Mouse (Mus musculus) liver, embryonic 11.5 days (tissue): ENCODE measurements at regions not wholly inside any gene's neighbourhood (a gene's known extent, or its start where the extent isn't known, plus 50 kb on each side); places are given as distances from the start of the nearest gene placed in this dataset.

Experiments
- ATAC-seq: fragments of 200-750 bp; cut with Nextera tagmentation; replicated peaks from 2 replicates; pipeline ENCODE4 v1.8.0; 2017; ENCODE audit warnings: moderate number of reproducible peaks, mild to moderate bottlenecking, moderate TSS enrichment, moderate library complexity; ENCODE audit not compliant: low FRiP score
- DNase-seq: peaks from one replicate; pipeline ENCODE4 v3.0.0-alpha.2; 2017; ENCODE audit warnings: low spot score
- H3K27ac ChIP-seq: fragments of 300-500 bp; sonication (generic); 2 replicates; pipeline ENCODE4 v1.5.1; 2014; ENCODE audit warnings: mild to moderate bottlenecking, low read depth, low read length, control low read depth
- H3K27me3 ChIP-seq: fragments of 300-500 bp; sonication (generic); replicated peaks from 2 replicates; pipeline ENCODE4 v1.6.1; 2014; ENCODE audit warnings: low read length, mixed read lengths; ENCODE audit not compliant: control insufficient read depth, insufficient read depth
- H3K36me3 ChIP-seq: fragments of 300-500 bp; sonication (generic); 2 replicates; pipeline ENCODE4 v1.6.1; 2014; ENCODE audit warnings: mild to moderate bottlenecking, low read length, moderate library complexity, mixed read lengths; ENCODE audit not compliant: control insufficient read depth, insufficient read depth
- H3K4me1 ChIP-seq: fragments of 300-500 bp; sonication (generic); replicated peaks from 2 replicates; pipeline ENCODE4 v1.6.1; 2014; ENCODE audit warnings: low read length, mixed read lengths; ENCODE audit not compliant: control insufficient read depth, insufficient read depth
- H3K4me2 ChIP-seq: fragments of 300-500 bp; sonication (generic); 2 replicates; pipeline ENCODE4 v1.6.1; 2014; ENCODE audit warnings: mild to moderate bottlenecking, control low read depth, moderate library complexity
- H3K4me3 ChIP-seq: fragments of 300-500 bp; sonication (generic); 2 replicates; pipeline ENCODE4 v1.5.1; 2014; ENCODE audit warnings: low read depth, low read length, control low read depth
- H3K9ac ChIP-seq: fragments of 300-500 bp; sonication (generic); 2 replicates; pipeline ENCODE4 v1.6.1; 2014; ENCODE audit warnings: low read depth, low read length, control low read depth
- H3K9me3 ChIP-seq: fragments of 300-500 bp; sonication (generic); 2 replicates; pipeline ENCODE4 v1.6.1; 2016; ENCODE audit warnings: low read length, inconsistent platforms, mixed read lengths; ENCODE audit not compliant: control insufficient read depth
- WGBS: fragments of 180-500 bp; shearing (Covaris S2); extraction: QIAGEN DNeasy Blood & Tissue Kit; methylation state at CpG from one replicate; pipeline ENCODE4 v1.1.7; 2014; 5-methylcytosine and 5-hydroxymethylcytosine counted together

- Histone ChIP-seq H3K36me3 (no peaks in the 10 kb centered on the region), H3K4me3 (no peak overlapping the region), H3K4me2 (no peak overlapping the region), H3K27ac (no peak overlapping the region), H3K27me3 (no peaks in the 10 kb centered on the region), H3K4me1 (no peaks in the 10 kb centered on the region), H3K9ac (no peak overlapping the region), H3K9me3 (no peaks in the 10 kb centered on the region)
- DNase-seq: no peak
- 89% methylated on average over 6 of the region's 6 CpGs for WGBS
- no peak for ATAC-seq
Observed at GRCm38 (mm10) chr13:97847561-97847960, 87.1 kb upstream of the Gm10260 start.

GRCm38 (mm10) chr13:97845148-97845547, 84.7 kb upstream of the Gm10260 start:
- WGBS: 86% methylated on average over 5 of the region's 5 CpGs
- H3K4me2 ChIP-seq: no peak overlapping the region

GRCm38 (mm10) chr13:97842801-97843200, 82.4 kb upstream of the Gm10260 start:
- H3K9me3 ChIP-seq: no peaks in the 10 kb centered on the region
- ATAC-seq (no peak), DNase-seq (no peak)
- H3K27ac ChIP-seq: no peak overlapping the region
- no peaks in the 10 kb centered on the region for H3K36me3 ChIP-seq
- H3K27me3 ChIP-seq: no peaks in the 10 kb centered on the region
- H3K4me1 ChIP-seq: no peaks in the 10 kb centered on the region
- 71% methylated on average over 5 of the region's 5 CpGs for WGBS
- H3K4me3 ChIP-seq: no peak overlapping the region
- H3K4me2 ChIP-seq: no peak overlapping the region
- no peak overlapping the region for H3K9ac ChIP-seq

More at GRCm38 (mm10) chr13:97845148-97845547, 84.7 kb upstream of the Gm10260 start:
- H3K9ac ChIP-seq: no peak overlapping the region
- no peaks in the 10 kb centered on the region for H3K9me3 ChIP-seq
- H3K4me3 ChIP-seq: no peak overlapping the region
- DNase-seq: no peak
- H3K27me3 ChIP-seq: no peaks in the 10 kb centered on the region
- no peaks in the 10 kb centered on the region for H3K4me1 ChIP-seq
- ATAC-seq: no peak
- no peak overlapping the region for H3K27ac ChIP-seq
- no peaks in the 10 kb centered on the region for H3K36me3 ChIP-seq

GRCm38 (mm10) chr13:97841503-97841902, 81.1 kb upstream of the Gm10260 start:
- 82% methylated on average over 7 of the region's 7 CpGs for WGBS
- Histone ChIP-seq H3K4me2 (no peak overlapping the region), H3K4me1 (no peaks in the 10 kb centered on the region), H3K9me3 (no peaks in the 10 kb centered on the region), H3K27ac (no peak overlapping the region), H3K4me3 (no peak overlapping the region), H3K9ac (no peak overlapping the region), H3K36me3 (no peaks in the 10 kb centered on the region), H3K27me3 (no peaks in the 10 kb centered on the region)
- DNase-seq: no peak
- ATAC-seq: no peak

GRCm38 (mm10) chr13:97839617-97840308, 79.3 kb upstream of the Gm10260 start:
- Histone ChIP-seq H3K27me3 (no peaks in the 10 kb centered on the region), H3K36me3 (no peaks in the 10 kb centered on the region), H3K27ac (no peak overlapping the region), H3K4me2 (no peak overlapping the region), H3K4me3 (no peak overlapping the region), H3K9ac (no peak overlapping the region), H3K9me3 (no peaks in the 10 kb centered on the region), H3K4me1 (no peaks in the 10 kb centered on the region)
- 48% methylated on average over 7 of the region's 7 CpGs for WGBS
- ATAC-seq (no peak), DNase-seq (no peak)

- DNase-seq (no peak), ATAC-seq (no peak)
- no peak overlapping the region for H3K4me3 ChIP-seq
- H3K4me1 ChIP-seq: no peaks in the 10 kb centered on the region
- no peak overlapping the region for H3K27ac ChIP-seq
- no peak overlapping the region for H3K4me2 ChIP-seq
- H3K9ac ChIP-seq: no peak overlapping the region
- 78% methylated on average over 7 of the region's 7 CpGs for WGBS
- H3K9me3 ChIP-seq: no peaks in the 10 kb centered on the region
- no peaks in the 10 kb centered on the region for H3K27me3 ChIP-seq
- H3K36me3 ChIP-seq: no peaks in the 10 kb centered on the region
Observed at GRCm38 (mm10) chr13:97837443-97838000, 77.1 kb upstream of the Gm10260 start.

GRCm38 (mm10) chr13:97832448-97832847, 72.0 kb upstream of the Gm10260 start:
- no peak overlapping the region for H3K4me3 ChIP-seq
- no peaks in the 10 kb centered on the region for H3K4me1 ChIP-seq
- DNase-seq: no peak
- 94% methylated on average over 1 of the region's 1 CpGs for WGBS
- no peaks in the 10 kb centered on the region for H3K36me3 ChIP-seq
- no peak for ATAC-seq
- H3K9ac ChIP-seq: no peak overlapping the region
- H3K9me3 ChIP-seq: no peaks in the 10 kb centered on the region
- H3K4me2 ChIP-seq: no peak overlapping the region
- no peak overlapping the region for H3K27ac ChIP-seq
- H3K27me3 ChIP-seq: no peaks in the 10 kb centered on the region

- Histone ChIP-seq H3K4me3 (no peak overlapping the region), H3K27ac (no peak overlapping the region), H3K9me3 (no peaks in the 10 kb centered on the region), H3K4me1 (no peaks in the 10 kb centered on the region), H3K36me3 (no peaks in the 10 kb centered on the region), H3K27me3 (no peaks in the 10 kb centered on the region), H3K9ac (no peak overlapping the region), H3K4me2 (no peak overlapping the region)
- DNase-seq (no peak), ATAC-seq (no peak)
- 80% methylated on average over 5 of the region's 5 CpGs for WGBS
Observed at GRCm38 (mm10) chr13:97831839-97832238, 71.4 kb upstream of the Gm10260 start.

GRCm38 (mm10) chr13:97829558-97829957, 69.1 kb upstream of the Gm10260 start:
- Histone ChIP-seq H3K9ac (no peak overlapping the region), H3K9me3 (no peaks in the 10 kb centered on the region), H3K4me2 (no peak overlapping the region), H3K27ac (no peak overlapping the region), H3K36me3 (no peaks in the 10 kb centered on the region), H3K4me1 (no peaks in the 10 kb centered on the region), H3K4me3 (no peak overlapping the region), H3K27me3 (no peaks in the 10 kb centered on the region)
- ATAC-seq: no peak
- DNase-seq: no peak
- WGBS: 62% methylated on average over 5 of the region's 5 CpGs
